Mouse (Mus musculus) urinary bladder, postnatal 10 days (tissue): ENCODE results near the gene Adamts16.

Experiments
- DNase-seq: peaks from one replicate; pipeline ENCODE4 v3.0.0; 2022; ENCODE audit warnings: low spot score

Adamts16 gene

DNA sequence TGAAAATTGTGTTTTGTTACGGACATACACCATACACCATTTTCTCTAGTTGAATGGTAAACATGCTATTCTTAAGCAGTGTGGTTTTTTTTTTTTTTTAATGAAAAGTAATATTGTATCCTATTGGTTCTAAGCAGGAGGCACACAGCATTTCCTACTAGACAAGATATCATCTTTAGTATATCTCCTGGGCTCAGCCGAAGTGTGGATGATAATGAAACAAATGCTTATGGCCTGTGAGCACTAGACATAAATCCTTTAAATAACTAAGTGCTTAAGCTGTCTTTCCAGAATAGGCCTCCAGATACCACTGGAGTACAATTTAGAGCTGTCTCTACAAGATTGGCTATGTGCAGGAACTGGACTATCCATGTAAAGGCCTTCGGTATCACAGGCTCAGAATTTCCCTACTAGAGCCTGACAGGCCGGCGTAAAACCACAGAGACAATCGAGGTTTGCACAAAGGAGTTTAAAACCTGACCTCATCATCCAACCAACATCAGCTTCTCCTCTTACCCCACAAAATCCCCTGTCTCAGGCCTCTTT lies 8.9 kb downstream of the Adamts16 start:
- DNase-seq = no peak

DNA sequence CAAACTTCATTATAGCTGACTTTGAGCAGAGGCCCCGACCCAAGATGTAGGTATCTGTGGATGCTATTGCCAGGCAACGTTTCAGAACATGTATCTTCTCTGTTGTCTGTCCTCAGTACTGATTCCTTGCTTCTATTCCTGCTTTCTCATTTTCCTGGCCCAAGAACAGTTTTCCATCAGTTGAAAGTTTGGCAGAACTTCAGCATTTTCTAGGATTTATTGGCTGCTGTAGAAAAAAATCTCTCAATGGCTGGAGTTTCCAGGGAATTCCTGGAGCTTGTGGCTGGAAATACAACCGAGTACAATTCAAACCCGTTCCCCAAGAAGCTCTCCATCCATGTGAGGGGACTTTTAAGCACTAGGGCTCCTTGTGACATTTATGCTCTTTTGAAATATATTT lies 10.6 kb downstream of the Adamts16 start:
- no peak for DNase-seq

DNA sequence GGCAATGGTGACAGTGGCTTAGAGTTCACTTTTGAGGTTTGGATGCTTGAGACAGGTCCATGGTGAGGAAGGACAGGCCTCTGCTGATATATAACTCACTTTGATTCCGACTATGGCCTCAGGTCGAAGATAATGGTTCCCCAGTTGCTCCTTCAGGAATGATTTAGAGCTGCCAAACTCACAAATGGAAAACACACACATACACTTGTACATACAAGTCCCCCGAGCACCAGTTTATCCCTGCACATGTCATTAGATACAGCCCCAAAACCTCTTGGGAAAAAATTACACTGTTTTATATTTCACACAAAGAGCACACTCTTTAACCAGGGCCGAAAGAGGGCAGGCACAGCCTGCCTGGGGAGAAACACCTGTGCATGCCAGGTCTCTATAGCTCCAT lies 14.1 kb downstream of the Adamts16 start:
- no peak for DNase-seq

DNA sequence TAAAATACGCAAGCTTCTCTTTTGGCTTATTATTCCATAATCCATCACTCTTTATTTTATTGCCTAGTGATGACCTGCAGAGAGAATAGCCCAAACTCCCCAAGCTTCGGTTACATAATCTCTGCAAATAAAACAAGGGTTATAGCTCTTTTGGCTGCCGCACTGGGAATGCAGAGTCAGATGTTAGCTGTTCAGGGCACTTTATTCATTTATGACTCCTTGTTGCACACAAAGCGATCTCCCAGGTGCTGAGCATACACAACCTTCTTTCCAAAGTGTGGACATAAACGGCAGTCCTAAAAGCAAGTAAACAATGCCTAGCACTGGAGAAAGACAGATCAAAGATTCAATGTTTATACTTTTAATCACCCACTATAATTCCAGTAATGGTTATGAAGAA lies 16.3 kb downstream of the Adamts16 start:
- no peak for DNase-seq

DNA sequence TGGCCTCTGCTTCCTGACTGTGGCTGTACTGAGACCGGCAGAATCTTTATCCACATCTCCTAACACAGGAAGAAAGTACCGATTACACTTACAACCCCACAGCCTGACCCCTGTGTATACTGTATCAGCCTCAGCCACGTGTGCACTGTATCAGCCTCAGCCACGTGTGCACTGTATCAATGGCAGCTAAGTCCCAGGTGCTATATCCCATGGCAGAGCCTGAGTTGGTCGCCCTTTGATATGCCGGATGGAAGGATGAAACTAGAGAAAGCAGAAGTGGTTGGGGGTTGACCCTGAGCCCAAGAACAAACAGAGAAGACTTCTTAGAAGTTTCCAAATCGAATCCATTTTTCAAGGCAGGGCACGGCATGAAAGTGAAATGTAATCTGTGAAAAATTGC lies 17.9 kb downstream of the Adamts16 start:
- no peak for DNase-seq

DNA sequence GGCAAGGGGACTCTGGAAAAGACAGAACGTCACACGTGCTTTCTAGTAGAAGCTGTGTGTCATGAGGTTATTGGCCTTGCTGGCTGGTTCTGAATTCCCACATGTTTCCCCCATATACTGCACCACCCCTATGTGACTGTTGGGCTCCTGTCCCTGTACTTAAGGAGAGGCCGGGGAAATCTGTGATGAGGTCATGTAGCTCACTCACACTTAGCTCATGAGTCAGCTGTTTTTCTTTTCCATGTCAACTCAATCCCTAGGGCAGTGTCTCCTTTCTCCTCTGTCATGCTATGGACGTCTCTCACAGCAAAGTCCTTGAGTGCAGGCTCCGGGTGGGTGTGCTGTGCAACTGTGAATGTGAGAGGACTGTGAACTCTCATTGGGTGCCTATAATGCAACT lies 22.6 kb downstream of the Adamts16 start:
- no peak for DNase-seq

DNA sequence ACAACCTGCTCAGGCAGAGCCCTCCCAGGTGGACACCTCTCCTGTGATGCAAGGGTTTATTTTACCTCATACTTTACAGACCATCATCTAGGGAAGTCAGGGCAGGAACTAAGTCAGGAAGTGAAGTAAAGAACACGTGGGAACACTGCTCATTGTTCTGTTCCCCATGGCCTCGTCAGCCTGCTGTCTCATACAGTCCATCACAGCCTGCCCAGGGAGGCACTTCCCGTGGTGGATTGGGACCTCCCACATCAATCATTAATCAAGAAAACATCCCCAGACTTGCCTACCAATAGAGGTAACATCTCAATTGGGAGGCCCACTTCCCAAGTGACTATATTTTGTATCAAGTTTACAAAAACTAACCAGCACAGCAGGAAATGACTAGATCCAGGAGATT lies 27.2 kb downstream of the Adamts16 start:
- no peak for DNase-seq

DNA sequence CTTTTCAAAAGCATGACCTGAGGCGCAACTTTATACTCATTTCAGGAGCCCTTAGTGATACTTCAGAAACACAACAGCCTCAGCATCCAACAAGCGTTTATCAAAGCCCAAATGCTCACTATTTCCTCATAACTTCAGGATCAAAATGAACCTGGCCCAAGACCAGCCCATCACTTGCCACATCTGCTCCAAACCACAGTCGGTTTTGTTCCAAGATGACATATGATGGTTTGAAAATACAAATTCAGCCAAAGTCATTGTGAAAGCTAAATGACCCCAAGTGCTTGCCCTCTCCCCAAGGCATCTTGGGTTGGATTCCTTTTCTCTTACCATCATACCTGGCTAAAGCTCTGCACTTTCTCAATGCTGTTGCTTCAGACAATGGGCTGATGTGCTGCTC lies 36.1 kb downstream of the Adamts16 start:
- DNase-seq = no peak

DNA sequence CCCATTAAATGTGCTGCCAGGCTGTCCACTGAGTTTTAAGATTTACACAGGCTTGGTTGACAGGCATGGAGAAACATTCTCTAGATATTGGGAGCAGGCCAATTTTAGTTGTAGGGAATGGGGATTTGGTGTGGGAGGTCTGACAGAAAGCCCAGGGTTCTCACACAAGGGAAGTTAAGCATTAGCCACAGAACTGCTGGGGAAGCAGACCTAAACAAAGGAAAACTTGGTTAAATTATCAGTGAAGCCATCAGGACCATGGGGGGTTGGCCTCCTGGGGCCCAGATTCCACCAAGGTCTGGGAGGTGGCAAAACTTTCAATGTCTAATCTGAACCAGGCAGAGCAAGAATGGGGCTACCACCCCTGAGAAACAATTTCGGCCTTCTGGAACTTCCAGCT lies 38.8 kb downstream of the Adamts16 start:
- no peak for DNase-seq

DNA sequence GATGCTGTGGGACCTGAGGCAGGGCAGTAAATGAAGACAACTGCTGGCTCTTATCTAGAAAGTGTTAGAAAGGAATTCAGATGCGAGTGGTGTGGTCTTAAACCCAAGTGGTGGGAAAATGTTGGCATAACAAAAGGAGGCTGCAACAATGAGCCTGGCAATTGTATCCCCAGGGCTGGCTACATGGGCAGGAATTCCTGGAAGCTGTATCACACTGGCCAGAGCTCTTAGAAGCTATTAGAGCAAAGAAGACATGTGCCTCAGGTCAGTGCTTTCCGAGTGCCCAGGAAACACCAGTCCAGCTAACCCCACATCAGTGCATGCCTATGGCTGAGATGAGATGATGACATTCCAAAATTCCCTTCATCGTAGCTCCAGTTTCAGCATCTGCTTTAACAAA lies 42.3 kb downstream of the Adamts16 start:
- DNase-seq = no peak

DNA sequence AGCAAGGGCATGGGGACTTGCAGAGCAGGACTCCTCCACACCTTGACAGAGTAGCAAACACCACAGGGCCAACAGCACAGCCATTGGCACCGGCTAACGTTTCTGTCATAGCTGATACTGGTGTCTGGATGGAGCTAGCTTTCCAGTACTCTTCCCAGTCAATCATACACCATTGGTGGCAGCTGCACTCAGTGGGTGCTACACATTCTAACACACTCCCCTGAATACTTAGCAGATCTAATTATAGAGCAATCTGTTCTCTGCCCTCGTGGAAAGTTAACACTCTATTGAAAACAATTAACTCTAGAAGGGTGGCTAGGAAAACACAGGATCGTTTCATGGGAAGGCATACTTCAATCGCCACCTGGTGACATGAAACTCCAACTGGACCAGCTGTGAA lies 43.2 kb downstream of the Adamts16 start:
- no peak for DNase-seq

DNA sequence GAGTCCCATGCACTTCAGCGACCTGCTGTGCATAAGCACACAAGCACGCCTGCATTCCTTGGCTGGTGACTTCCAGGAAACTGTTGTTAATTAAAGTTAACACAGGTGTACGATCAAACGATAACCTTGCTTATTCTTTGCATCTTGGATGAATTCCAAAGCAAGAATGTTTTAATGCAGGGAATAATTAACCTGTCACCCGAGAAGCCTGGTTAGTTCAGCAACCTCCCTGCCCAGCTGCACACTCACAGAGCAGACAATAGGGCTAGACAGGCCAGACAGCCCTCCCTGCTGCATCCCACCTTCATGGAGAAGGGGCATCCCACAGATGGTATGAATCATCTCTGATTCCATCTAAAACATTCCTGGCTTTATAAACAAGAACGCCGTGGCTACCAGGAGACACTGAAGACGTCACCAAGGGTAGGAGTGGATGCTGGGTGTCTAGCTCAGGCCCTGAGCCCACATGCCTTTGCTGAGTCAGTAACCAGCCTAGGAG lies 47.5 kb downstream of the Adamts16 start:
- DNase-seq = no peak

DNA sequence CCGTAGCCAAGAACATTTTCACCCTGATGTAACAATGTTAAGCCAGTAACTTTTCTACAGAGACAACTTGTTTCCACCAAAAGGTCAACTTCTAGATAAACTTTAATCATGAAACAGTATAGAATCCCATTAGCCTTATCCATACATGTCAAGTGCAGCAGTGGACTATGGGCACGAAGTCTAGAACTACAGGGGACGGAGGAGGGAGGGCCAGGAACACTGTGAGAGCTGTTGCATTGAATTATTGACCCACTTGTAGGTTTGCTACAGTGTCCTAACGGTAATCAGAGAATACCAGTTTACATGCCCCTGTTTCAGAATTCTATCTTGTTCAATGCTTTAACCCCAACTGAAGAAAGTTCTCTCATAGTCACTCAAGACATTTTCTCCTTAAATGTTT lies 48.0 kb downstream of the Adamts16 start:
- no peak for DNase-seq

DNA sequence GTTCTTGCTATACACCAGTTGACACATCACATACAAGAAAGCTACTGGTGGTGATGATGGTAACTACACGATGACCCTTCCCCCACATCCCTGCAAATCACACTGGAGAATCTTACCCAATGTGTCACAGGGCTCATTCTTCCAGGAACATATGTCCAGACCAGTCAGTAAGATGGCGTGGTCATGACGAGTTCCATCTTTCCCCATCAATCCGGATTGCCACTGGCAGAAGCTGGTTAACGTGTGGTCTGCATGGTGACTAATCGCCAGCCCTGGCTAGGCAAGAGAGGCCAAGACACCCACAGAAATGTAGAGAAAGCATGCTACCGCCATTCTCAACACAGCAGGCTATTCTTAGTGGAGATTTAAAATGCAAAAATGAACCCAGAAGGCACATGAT lies 48.7 kb downstream of the Adamts16 start:
- DNase-seq = no peak

DNA sequence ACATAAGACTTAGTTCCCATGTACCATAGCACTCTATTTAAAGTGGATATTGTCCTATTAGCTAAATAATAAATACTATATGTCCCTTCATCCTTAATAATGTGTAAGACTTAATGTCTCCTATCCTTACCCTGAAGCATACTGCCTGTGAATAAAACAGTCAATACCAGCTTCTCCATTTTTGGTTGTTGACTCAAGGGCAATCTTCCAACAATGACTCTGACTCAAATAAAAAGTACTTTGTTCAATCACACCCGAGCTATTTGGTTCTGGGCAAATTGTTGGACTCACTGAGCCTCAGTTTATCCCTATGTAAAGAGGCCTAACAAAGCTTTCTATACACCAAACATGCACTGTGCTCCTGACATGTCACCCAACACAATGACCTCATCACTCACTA lies 51.8 kb downstream of the Adamts16 start:
- no peak for DNase-seq

DNA sequence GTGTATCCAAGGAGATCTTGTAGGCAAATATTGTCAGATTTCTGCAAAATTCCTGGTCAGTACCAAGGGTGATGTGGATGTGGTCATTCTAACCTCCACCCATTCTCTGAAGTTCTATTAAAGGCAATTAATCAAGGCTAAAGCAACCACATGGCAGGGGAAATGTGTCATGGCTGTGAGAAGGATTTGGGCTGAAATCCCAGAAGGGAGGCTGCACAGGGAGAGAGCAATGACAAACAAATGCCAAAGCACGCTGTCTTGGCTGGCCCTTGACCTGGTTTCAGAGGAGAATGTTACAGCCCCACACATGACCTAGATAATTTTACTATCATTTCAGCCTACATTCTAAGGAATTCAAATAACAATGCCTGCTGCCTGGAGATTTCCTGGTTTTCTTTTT lies 52.6 kb downstream of the Adamts16 start:
- DNase-seq = no peak

DNA sequence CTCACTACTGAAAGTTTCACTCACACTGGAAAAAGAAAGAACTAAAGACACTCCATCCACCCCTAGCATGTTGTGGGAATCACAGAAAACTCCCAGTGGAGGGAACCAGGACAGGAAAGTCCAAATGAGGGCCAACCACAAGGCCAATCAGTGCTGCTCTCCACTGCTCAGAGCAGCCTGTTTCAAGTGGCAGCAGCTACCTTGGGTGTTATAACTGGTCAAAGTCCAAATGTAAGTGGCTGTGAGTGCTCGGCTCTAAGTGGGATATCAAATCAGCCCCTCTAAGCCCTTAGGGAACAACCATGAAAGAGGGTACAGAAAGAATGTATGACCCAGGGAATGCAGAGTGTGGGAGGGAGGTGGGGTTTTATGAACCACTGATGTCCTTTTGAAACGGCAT lies 56.5 kb downstream of the Adamts16 start:
- DNase-seq = no peak

DNA sequence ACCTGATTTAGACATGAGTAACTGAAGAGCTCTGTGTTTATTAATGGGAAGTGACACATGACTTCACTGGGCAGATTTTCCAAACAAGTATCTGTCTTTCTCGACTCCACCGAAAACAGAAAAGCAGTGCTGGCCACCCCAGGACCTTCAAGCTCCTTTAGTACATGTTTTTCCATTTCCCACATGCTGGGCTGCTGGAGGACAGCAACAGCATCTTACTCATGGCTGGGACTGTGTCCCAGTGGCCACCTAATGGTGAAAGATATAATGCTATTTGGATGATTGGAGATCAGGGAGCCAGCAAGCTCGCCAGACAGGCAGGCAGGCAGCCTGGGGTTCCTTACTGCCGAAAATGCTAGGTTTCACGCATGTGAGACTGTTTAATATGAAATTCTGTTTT lies 57.5 kb downstream of the Adamts16 start:
- no peak for DNase-seq

DNA sequence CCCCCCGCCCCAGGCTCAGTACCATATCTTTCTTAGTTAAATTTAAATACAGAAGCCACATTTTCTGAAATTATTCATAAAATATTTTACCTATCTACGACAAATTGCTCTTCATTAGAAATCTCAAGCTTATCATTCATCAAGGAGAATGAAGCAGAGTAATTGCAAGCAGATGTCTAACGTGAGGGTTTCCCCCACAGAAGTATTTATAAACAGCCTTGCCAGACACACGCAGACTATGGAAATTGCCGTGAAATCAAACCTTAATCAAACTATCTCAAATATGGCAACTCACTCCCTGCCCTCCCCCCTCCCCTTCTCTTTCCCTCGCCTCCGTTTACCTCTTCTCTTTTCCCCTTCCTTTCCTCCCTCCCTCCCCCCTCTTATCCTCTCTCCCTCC lies 61.8 kb downstream of the Adamts16 start:
- no peak for DNase-seq

DNA sequence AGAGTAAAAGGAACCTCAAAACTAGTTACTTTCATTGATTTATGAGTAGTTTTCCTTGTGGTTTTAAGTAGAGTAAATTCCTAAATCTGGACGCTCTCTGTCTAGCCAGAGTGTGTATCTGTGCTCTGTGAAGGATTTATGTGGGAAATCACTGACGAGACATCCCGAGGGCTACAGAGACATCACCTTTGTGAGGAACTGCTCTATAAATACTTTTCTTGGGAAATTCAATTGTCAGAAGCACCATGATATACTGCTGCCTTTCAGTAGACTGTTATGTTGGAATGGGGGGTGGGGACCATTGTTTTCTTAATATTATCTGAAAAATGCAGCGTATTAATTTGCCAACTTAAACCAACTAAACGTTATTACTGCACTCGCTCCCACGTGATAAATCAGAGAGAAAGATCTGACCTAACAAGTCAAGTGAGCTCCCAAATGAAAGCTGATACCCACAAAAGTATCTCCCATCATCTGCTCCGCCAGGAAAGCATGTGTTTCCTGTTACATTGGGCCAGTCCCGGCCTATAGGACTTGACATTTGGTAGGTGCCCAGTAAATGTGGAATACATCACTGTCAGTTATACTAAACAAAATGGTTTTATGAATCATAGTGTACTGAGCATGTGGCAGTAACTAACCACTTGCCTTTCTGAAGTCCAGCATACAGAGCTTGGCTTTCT lies 62.6 kb downstream of the Adamts16 start:
- DNase-seq = no peak

DNA sequence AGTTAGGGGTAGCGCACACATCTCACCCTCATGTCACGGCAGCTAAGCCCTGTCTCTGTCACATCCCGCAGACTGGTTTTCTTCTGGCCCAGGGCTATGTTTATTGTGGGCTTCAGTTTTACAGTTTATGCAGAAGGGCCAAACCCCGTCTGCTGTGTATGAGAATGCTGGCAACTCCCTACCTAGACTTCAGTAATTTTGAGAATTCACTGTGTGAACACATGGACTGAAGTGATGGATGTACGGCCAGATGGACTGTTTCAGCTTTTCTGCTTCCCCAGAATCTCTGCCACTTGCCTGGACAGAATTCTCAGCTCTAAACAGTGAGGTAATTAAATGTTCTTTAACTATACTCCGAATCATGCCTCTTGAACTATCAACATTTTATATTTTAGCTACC lies 70.5 kb downstream of the Adamts16 start:
- DNase-seq = no peak

DNA sequence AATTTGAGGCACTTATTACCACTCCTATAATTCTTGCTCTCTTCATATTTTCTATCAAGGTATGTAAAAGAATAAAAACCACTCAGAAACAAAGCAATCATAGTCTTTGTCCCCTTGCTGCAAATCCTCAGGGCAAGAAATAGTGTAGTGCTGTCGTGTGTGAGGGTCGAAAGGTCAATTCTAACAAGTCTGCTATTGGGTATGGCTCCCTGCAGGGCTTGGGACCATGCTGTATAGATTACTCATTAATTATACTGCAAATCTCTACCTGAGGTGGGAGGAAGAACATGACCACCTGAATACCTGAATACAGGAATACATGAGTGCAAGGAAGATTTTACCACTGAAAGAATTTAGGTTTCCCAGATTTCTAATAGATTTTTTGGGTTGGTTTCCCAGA lies 72.5 kb downstream of the Adamts16 start:
- DNase-seq = no peak

DNA sequence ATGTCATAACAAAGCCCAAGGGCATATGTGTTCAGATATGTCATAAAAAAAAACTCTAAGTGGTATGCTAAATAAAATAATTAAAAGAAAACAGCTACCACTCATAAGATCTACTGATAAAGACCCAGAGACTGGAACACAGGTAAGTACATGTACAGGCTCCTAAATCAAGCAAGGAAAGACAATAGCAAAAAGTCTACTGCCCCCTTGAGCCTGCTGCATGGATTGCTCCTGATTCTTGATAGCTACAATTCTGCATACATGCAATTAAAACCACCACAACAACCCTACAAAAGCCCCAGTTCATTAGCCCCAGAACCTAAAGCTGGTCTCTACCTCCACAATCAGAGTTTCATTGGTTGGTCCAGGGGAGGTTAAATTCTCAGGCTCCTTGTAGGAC lies 74.1 kb downstream of the Adamts16 start:
- no peak for DNase-seq

DNA sequence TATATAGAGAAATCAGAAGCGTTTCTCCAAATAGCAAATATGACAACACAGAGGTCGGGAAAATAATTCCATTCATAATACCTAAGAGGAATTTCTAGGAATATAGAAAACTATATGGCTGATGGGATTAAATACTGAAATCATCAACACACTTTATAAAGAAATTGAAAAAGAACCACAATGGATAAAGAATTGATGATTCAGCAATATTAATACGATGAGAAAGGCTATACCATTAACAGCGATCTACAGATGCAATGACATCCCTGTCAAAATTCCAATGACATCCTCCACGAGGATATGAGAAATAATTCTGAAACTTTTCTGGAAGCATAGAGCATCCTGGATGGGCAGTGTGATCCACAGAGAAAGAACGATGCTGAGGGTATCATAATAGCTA lies 76.9 kb downstream of the Adamts16 start:
- no peak for DNase-seq
